In the genomic region with DNA sequence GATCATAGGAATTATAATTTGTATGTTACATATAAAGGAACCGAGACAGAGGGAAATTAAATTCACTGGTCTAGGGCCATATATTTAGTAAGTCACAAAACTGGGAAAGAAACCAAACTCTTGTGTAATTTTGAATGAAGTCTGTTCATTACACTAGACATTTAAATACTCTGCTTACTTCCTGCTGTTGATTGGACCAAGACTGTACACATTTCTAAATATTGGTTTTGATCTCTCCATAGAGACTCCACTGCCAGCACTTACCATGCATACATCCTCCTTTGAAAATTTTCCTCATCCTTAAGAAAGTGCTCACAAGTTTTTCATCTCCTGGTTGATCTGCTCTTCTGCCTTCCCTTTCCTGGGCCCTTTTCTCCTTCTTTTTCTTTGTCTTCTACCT, we compare ENCODE assay signal across 26 mouse cellular contexts.
A peak's percentile ranks its signal among the peaks of the same experiment; 100 is the strongest.
DNase-seq lines count a peak whose midpoint lies in the region; ATAC-seq and TF ChIP-seq lines count a peak whose summit lies in the region.
"Had no signal": no experiment of that assay in that cellular context is flagged by ENCODE, and none has a peak within 500 bp of the region (broad histone marks: within the 10 kb centered on the region; RNA-seq: fewer than 3 reads in every experiment).

No protein-coding gene starts in this region.

- no peak for DNase-seq in forebrain, embryonic 10.5 days (ENCODE audit: extremely low spot score, low spot score)
- no peak for DNase-seq in frontal cortex, postnatal 25 days (ENCODE audit: low spot score in 2 of 2)
- DNase-seq in lung, postnatal 0 days (ENCODE audit: low spot score), result peak; percentile 32
- no peak for DNase-seq in lung, postnatal 36 days
- DNase-seq: adrenal gland, adult 8-10 months; adrenal gland, postnatal 14 days; adrenal gland, postnatal 36 days; B cell, adult 2 months; cerebellum, adult 11 months; cerebellum, adult 18-20 months; cerebellum, adult 8-10 months; cerebellum, adult 9-11 months; cerebellum, postnatal 14 days; cerebellum, postnatal 36 days; embryo, embryonic 11 days had no signal

- no peaks in the 10 kb centered on the region for H3K4me1 ChIP-seq in forebrain, embryonic 16.5 days (replicated peaks; ENCODE audit: control insufficient read depth, insufficient read depth, low read length)
- no peaks in the 10 kb centered on the region for H3K4me1 ChIP-seq in forebrain, embryonic 10.5 days
- no peaks in the 10 kb centered on the region for H3K4me1 ChIP-seq in lung, postnatal 0 days (ENCODE audit: insufficient read depth, low read depth, low read length)
- H3K4me1 ChIP-seq: embryonic facial prominence, embryonic 13.5 days; embryonic facial prominence, embryonic 15.5 days had no signal

- H3K4me2 ChIP-seq in forebrain, embryonic 16.5 days (ENCODE audit: low read length), result no peak overlapping the region
- no peak overlapping the region for H3K4me2 ChIP-seq in lung, postnatal 0 days (replicated peaks; ENCODE audit: low read depth, low read length)
- H3K4me2 ChIP-seq: embryonic facial prominence, embryonic 13.5 days; embryonic facial prominence, embryonic 15.5 days had no signal

- H3K4me3 ChIP-seq in forebrain, embryonic 16.5 days (replicated peaks; ENCODE audit: low read length), result no peak overlapping the region
- H3K4me3 ChIP-seq in forebrain, embryonic 10.5 days, result no peak overlapping the region
- H3K4me3 ChIP-seq in lung, postnatal 0 days (ENCODE audit: low read depth, low read length), result no peak overlapping the region
- H3K4me3 ChIP-seq: embryonic facial prominence, embryonic 13.5 days; embryonic facial prominence, embryonic 15.5 days; erythroblast, embryonic 14.5 days had no signal

- no peaks in the 10 kb centered on the region for H3K36me3 ChIP-seq in forebrain, embryonic 16.5 days (ENCODE audit: control insufficient read depth, insufficient read depth)
- no peaks in the 10 kb centered on the region for H3K36me3 ChIP-seq in forebrain, embryonic 10.5 days (replicated peaks)
- H3K36me3 ChIP-seq in lung, postnatal 0 days (ENCODE audit: insufficient read depth, low read length), result no peaks in the 10 kb centered on the region
- H3K36me3 ChIP-seq: embryonic facial prominence, embryonic 13.5 days; embryonic facial prominence, embryonic 15.5 days; G1E had no signal

- H3K27me3 ChIP-seq in forebrain, embryonic 16.5 days (replicated peaks; ENCODE audit: control insufficient read depth, insufficient read depth, low read length), result no peaks in the 10 kb centered on the region
- H3K27me3 ChIP-seq in forebrain, embryonic 10.5 days (ENCODE audit: poor library complexity, severe bottlenecking), result no peaks in the 10 kb centered on the region
- H3K27me3 ChIP-seq in lung, postnatal 0 days (replicated peaks; ENCODE audit: insufficient read depth, low read length), result no peaks in the 10 kb centered on the region
- H3K27me3 ChIP-seq: CH12.LX; embryonic facial prominence, embryonic 13.5 days; embryonic facial prominence, embryonic 15.5 days; Patski had no signal

- peak; percentile 82 for ATAC-seq in forebrain, embryonic 16.5 days
- peak; percentile 38; the same call in 1 of the 2 replicates for ATAC-seq in frontal cortex, adult (ENCODE audit: low TSS enrichment)
- no peak for ATAC-seq in lung, postnatal 0 days
- ATAC-seq: activated CD4-positive, CD25-positive, alpha-beta regulatory T cell, adult 4 months; CD4-positive, CD25-positive, alpha-beta regulatory T cell, adult 4 months; forebrain, embryonic 14.5 days; Patski had no signal

- no peak overlapping the region for H3K27ac ChIP-seq in forebrain, embryonic 16.5 days (ENCODE audit: low read length)
- no peak overlapping the region for H3K27ac ChIP-seq in forebrain, embryonic 10.5 days
- H3K27ac ChIP-seq in lung, postnatal 0 days (ENCODE audit: low read length), result no peak overlapping the region
- H3K27ac ChIP-seq: embryonic facial prominence, embryonic 13.5 days; embryonic facial prominence, embryonic 15.5 days had no signal

- TF ChIP-seq CTCF in lung, postnatal 0 days (IDR thresholded peaks at IDR 0.05), result no peak

- H3K9me3 ChIP-seq in forebrain, embryonic 16.5 days (ENCODE audit: control insufficient read depth, low read length), result no peaks in the 10 kb centered on the region
- H3K9me3 ChIP-seq in forebrain, embryonic 10.5 days, result no peaks in the 10 kb centered on the region
- H3K9me3 ChIP-seq in lung, postnatal 0 days (ENCODE audit: low read length), result no peaks in the 10 kb centered on the region
- H3K9me3 ChIP-seq: embryonic facial prominence, embryonic 13.5 days; embryonic facial prominence, embryonic 15.5 days; G1E had no signal

- H3K9ac ChIP-seq in forebrain, embryonic 16.5 days (replicated peaks; ENCODE audit: low read depth, low read length), result no peak overlapping the region
- H3K9ac ChIP-seq in lung, postnatal 0 days (replicated peaks; ENCODE audit: low read depth), result no peak overlapping the region
- H3K9ac ChIP-seq: embryonic facial prominence, embryonic 13.5 days; embryonic facial prominence, embryonic 15.5 days had no signal

- WGBS in forebrain, embryonic 16.5 days, result 70% methylated on average over 1 of the region's 1 CpGs
- 90% methylated on average over 1 of the region's 1 CpGs for WGBS in forebrain, embryonic 10.5 days
- WGBS in lung, postnatal 0 days, result 69% methylated on average over 1 of the region's 1 CpGs

- TF ChIP-seq EP300 in lung, postnatal 0 days (IDR thresholded peaks at IDR 0.05), result no peak
